Mouse (Mus musculus): Measurements from ENCODE around the gene Lrrc2.

The Lrrc2 gene

GRCm38 (mm10) chr9:111019022-111019421 is 67.7 kb downstream of the Lrrc2 start, which contains the start of gene Ltf:
Ltf (plus strand) TSS chr9:111019271.
- H3K36me3 ChIP-seq (ENCODE audit: control insufficient read depth, insufficient read depth, low read length, poor library complexity, severe bottlenecking) = no peaks in the 10 kb centered on the region
- no peak for DNase-seq (ENCODE audit: low read depth, low spot score)
- no peaks in the 10 kb centered on the region for H3K27me3 ChIP-seq (ENCODE audit: control insufficient read depth, insufficient read depth, low read length, poor library complexity, severe bottlenecking)

GRCm38 (mm10) chr9:111026791-111027190 is 75.4 kb downstream of the Lrrc2 start:
- H3K27me3 ChIP-seq (ENCODE audit: control insufficient read depth, insufficient read depth, low read length, poor library complexity, severe bottlenecking) = no peaks in the 10 kb centered on the region
- no peaks in the 10 kb centered on the region for H3K36me3 ChIP-seq (ENCODE audit: control insufficient read depth, insufficient read depth, low read length, poor library complexity, severe bottlenecking)
- no peak for DNase-seq (ENCODE audit: low read depth, low spot score)
